Mouse (Mus musculus): ENCODE data around the gene Ints3.

- TF ChIP-seq GATA1 (IDR thresholded peaks at IDR 0.05; ENCODE audit: borderline replicate concordance, low read length) (no peak), FLI1 (IDR thresholded peaks at IDR 0.05; ENCODE audit: low read length) (no peak)
Observed at GRCm38 (mm10) chr3:90443977-90444376, 10.6 kb upstream of the Ints3 start.
